Mouse (Mus musculus) C2C12 (cell line): ENCODE measurements around the gene Pde10a.

Experiments
- CTCF ChIP-seq: IDR thresholded peaks from one replicate; pipeline ENCODE4 v1.5.1; 2011; ENCODE audit not compliant: control insufficient read depth, insufficient read depth, insufficient read length
- MYOD1 ChIP-seq: IDR thresholded peaks from one replicate; pipeline ENCODE4 v1.6.1; 2011; ENCODE audit warnings: low read depth; ENCODE audit not compliant: control insufficient read depth, insufficient read length
- MYOG ChIP-seq: IDR thresholded peaks from one replicate; pipeline ENCODE4 v1.6.1; 2011; ENCODE audit not compliant: control insufficient read depth, insufficient read length; ENCODE audit errors: extremely low read depth

- TF ChIP-seq CTCF, result no peak
- TF ChIP-seq MYOD1, result no peak
- TF ChIP-seq MYOG, result no peak
Observed at GRCm38 (mm10) chr17:8757576-8757975, 232.4 kb downstream of the Pde10a start.
